Mouse (Mus musculus) induced T-regulatory cell, adult 2 months (primary cell): Measurements from ENCODE around the gene Tcf3.

ENCODE experiments used
- DNase-seq: peaks from one replicate; pipeline ENCODE4 v3.0.0-alpha.2; 2012; ENCODE audit warnings: low read depth

Gene Tcf3

GRCm38 (mm10) chr10:80433513-80434232, at the start of gene Tcf3:
Gene Tcf3, minus strand, starts transcription at chr10:80433647.
- peak; percentile 98 for DNase-seq

- DNase-seq: no peak
These were observed 47.6 kb upstream of the Tcf3 start for GRCm38 (mm10) chr10:80481002-80481401.

GRCm38 (mm10) chr10:80478531-80478930, 45.1 kb upstream of the Tcf3 start:
- no peak for DNase-seq

GRCm38 (mm10) chr10:80475290-80475959, 42.0 kb upstream of the Tcf3 start:
- DNase-seq: peak; percentile 93

- no peak for DNase-seq
These were observed 31.6 kb upstream of the Tcf3 start for GRCm38 (mm10) chr10:80465066-80465465.

GRCm38 (mm10) chr10:80464381-80465035, 31.1 kb upstream of the Tcf3 start:
- no peak for DNase-seq

GRCm38 (mm10) chr10:80461346-80461745, 27.9 kb upstream of the Tcf3 start:
- DNase-seq: no peak

- DNase-seq: no peak
These were observed 26.9 kb upstream of the Tcf3 start for GRCm38 (mm10) chr10:80460324-80460723.

- no peak for DNase-seq
These were observed 26.2 kb upstream of the Tcf3 start for GRCm38 (mm10) chr10:80459671-80460070.

GRCm38 (mm10) chr10:80459236-80459635, 25.8 kb upstream of the Tcf3 start:
- DNase-seq: no peak

- no peak for DNase-seq
These were observed 22.2 kb upstream of the Tcf3 start for GRCm38 (mm10) chr10:80455697-80456096.

- no peak for DNase-seq
These were observed 21.3 kb upstream of the Tcf3 start for GRCm38 (mm10) chr10:80454781-80455180.

- no peak for DNase-seq
These were observed 20.2 kb upstream of the Tcf3 start for GRCm38 (mm10) chr10:80453601-80454000.

- no peak for DNase-seq
These were observed 17.2 kb upstream of the Tcf3 start for GRCm38 (mm10) chr10:80450599-80450998.

GRCm38 (mm10) chr10:80445898-80446601, 12.6 kb upstream of the Tcf3 start:
- peak; percentile 93 for DNase-seq

- DNase-seq: no peak
These were observed 11.6 kb upstream of the Tcf3 start for GRCm38 (mm10) chr10:80445052-80445451.

- DNase-seq: no peak
These were observed 11.0 kb upstream of the Tcf3 start for GRCm38 (mm10) chr10:80444339-80445045.

GRCm38 (mm10) chr10:80443575-80444278, 10.3 kb upstream of the Tcf3 start:
- no peak for DNase-seq

GRCm38 (mm10) chr10:80442989-80443388, 9.5 kb upstream of the Tcf3 start:
- DNase-seq: peak; percentile 23

GRCm38 (mm10) chr10:80441598-80441997, 8.2 kb upstream of the Tcf3 start:
- no peak for DNase-seq

- no peak for DNase-seq
These were observed 6.6 kb upstream of the Tcf3 start for GRCm38 (mm10) chr10:80440031-80440430.
